Mouse (Mus musculus) central nervous system, embryonic 11.5 days (tissue): ENCODE results near the gene Stx2. TPM values are rescaled to one million over a fixed set of nuclear protein-coding genes. Genes with fewer than 3 reads are reported as not detected.

Experiments
- polyA plus RNA-seq: library from polyadenylated mRNA; depleted of rRNA; stranded (reverse); fragments of >200 nt; gene quantifications from 2 replicates; pipeline ENCODE4 v1.2.3, GENCODE M21; 2012; rRNA removed

The Stx2 gene
- 46.3 and 52.2 TPM in 2 replicates for polyA plus RNA-seq

DNA sequence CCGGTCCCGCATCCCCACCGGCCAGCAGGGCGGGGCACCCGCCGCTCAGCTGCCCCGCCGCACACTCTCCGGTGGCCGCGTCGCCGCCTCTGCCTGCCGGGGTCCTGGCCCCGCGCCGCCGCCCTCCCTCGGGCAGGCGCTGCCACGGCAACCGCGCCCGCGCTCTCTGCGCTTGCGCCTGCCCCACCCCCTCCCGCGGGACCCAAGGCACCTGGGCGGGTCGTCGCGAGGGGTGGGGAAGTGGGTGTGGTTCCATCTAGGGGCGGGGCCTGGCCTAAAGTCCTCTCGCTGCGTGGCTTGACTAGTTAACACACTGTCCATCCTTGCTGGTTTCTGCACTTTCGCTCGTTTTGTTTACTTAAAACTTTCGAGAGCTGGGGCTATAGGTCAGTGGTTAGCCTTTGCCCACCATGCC, at the start of gene Stx2:
Gene Stx2 (minus strand): TSS at position 163 of the 415 bp plus-strand sequence.

DNA sequence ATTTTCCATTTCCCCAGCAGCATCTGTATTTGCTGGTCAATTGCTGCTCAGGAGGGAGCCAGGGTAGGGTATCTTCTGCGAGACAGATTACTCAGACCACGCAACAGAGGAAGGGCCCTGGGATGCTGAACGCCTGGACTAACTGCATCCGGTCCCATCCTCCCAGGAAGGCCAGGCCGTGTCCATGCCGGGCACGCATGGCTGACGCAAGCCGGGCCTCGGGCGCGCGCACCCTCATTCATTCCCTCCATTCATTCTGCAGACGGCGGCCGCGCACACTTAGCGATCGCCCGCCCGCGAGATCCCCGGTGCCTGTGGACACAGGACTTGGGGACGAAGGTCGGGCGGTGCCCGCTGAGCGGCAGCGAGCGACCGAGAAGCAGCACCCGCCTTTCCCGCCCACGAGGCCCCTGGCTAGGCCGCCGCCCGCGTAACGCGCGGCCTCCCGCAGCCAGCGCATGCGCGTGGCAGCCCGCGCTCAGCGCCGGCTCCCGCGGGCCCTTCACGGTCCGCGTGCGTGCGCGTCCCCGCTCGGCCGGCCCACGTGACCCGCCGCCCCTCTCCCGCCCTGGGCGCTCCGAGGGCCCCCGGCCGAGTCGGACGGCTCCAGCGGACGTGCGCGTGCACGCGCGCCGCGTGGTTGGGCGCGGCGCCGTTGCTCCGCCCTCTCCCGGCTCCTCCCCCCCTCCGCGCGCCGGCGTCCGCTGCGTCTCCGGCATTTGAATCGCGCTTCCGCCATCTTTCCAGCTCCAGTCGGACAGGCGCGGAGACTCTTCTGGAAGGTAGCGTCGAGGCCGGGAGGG, 11.3 kb upstream of the Stx2 start, which contains the start of gene Ran:
Gene Ran (plus strand): TSS at position 573 of the 803 bp plus-strand sequence.

GRCm38 (mm10) chr5:128953278-128954070, 54.9 kb downstream of the Stx2 start, which contains the start of gene Rimbp2:
Rimbp2 (minus strand) TSS chr5:128953486.

Other genes starting within 250 kb of the Stx2 start
- gene Rimbp2, start 55.1 kb downstream of the Stx2 start, polyA plus RNA-seq, result 5.0 and 6.0 TPM in 2 replicates
- 442 and 496 TPM in 2 replicates for gene Ran, start 11.5 kb upstream of the Stx2 start, polyA plus RNA-seq
- 0.11 TPM in 2 replicates for gene Adgrd1, start 88.2 kb upstream of the Stx2 start, polyA plus RNA-seq